Mouse (Mus musculus): ENCODE results near the gene Gm28729.
A peak's percentile ranks its signal among the peaks of the same experiment; 100 is the strongest.
"Not testable (repeated sequence)": the region's sequence is repeated elsewhere in the genome, so short reads cannot be mapped to it uniquely, and the experiment has no call there.

The Gm28729 gene

DNA sequence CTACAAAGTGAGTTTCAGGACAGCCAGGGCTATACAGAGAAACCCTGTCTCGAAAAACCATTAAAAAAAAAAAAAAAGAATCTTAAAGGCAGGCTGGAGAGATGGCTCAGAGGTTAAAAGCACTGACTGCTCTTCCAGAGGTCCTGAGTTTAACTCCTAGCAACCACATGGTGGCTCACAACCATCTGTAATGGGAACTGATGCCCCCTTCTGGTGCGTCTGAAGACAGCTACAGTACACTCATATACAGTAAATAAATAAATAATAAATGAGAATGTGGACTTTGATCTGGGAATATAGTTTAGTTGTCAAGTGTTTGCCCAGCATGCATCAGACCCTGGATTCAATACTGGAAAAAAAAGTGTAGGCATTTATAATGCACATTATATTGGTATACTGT lies 3.5 kb downstream of the Gm28729 start:
- DNase-seq (ENCODE audit: low spot score in 2 of 2): not testable (repeated sequence)

GRCm38 (mm10) chr9:96517429-96517828 lies 7.6 kb downstream of the Gm28729 start:
- no peak for DNase-seq (ENCODE audit: low spot score in 2 of 2)

GRCm38 (mm10) chr9:96516806-96517205 lies 8.3 kb downstream of the Gm28729 start:
- no peak for DNase-seq (ENCODE audit: low spot score in 2 of 2)

DNA sequence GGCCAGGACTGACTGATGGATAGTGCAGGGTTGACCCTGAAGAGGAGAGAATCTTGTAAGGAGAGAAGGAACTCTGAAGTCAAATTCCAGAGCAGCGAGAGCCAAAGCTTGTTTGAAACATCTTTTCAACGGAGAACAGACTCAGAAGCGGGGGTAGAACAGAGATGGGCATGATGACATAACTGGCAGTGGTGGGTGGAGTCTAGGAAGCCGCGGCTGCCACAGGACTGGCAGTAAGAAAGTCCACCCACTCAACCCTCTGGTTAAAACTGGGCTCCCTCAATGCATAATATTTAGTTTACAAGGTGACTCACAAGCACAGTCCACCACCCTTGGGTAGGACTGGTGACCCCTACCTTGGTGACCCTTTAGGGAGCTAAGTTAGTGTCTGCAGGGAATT lies 9.3 kb downstream of the Gm28729 start:
- no peak for DNase-seq (ENCODE audit: low spot score in 2 of 2)

DNA sequence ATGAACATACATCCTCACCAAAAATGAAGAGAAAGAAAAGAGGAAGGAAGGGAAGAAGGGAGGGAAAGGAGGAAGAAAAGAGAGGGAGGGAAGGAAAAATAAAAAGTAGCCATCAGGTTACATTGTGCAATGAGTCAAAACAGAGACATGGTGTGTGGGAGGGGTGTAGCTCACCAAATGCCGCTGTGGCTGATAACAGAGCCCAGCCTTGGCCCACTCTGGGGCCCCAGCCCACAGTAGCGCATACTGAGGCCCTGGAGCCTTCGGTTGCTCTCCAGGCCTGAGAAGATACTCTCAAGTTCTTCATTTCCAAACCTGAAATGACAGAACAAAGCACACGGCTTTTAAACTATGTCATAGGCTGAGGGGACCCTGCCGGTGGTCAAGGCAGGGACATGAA lies 10.8 kb downstream of the Gm28729 start:
- DNase-seq (ENCODE audit: low spot score in 2 of 2): no peak

GRCm38 (mm10) chr9:96506011-96506498 lies 19.0 kb downstream of the Gm28729 start:
- peak in 1 of 2 experiments; percentile 52 for DNase-seq (ENCODE audit: low spot score in 2 of 2)

DNA sequence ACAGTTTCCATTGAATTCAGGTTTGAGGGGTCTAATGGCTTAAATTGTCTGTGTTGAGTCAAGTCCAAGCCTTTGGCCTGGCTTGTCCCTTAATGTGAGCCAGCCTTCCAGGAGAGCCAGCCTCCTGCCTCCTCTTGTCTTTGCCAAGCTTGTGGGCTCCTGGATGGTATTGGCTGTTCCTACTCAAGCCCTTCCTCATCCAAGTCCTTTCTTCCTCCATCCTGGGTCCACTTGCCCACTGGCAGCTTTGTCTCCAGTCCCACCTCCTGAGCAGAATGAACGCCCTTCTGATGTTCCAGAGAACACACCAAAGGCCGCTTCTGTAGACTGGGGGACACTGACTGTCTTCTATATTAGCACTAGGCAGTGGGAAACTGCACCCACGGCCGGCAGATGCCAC lies 19.9 kb downstream of the Gm28729 start:
- no peak for DNase-seq (ENCODE audit: low spot score in 2 of 2)

DNA sequence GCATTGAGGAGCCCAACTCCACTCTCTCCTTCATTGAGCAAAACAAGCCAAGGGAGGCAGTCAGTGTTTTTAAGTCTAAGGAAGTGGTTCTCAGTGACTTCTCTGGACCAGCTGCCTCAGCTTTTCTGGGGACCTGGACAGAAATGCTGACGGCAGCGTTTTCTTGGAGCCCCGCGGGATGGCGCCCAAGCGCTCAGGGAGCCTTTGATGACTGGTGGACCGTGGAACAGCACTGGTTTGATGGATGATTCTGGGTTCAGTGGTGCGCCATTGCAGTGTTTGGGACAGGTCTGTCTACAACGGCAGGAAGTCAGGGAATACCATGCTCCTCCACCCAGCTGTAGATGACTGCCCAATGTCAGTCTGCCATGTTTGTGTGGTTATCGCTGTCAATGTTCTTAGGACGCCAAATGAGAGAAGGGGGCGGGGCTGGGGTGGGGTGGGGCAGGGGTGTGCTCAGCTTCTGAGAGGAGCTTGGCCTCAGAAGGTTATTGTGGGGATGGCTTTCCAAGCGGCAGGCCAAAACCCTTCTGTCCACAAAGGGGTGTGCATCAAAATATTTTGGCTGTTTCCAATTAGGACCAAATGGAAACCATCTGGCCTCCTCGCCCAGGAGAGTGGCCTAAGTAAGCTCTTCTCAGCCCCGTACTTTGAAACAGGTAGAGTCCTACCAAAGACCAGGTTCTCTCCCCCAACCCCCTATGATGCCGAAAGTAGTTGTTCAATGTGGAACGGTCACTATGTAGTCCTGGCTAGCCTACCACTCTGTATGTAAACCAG lies 20.8 kb downstream of the Gm28729 start:
- no peak for DNase-seq (ENCODE audit: low spot score in 2 of 2)

GRCm38 (mm10) chr9:96502856-96503610 lies 22.0 kb downstream of the Gm28729 start:
- DNase-seq (ENCODE audit: low spot score in 2 of 2): no peak

GRCm38 (mm10) chr9:96501217-96501616 lies 23.8 kb downstream of the Gm28729 start:
- no peak for DNase-seq (ENCODE audit: low spot score in 2 of 2)

DNA sequence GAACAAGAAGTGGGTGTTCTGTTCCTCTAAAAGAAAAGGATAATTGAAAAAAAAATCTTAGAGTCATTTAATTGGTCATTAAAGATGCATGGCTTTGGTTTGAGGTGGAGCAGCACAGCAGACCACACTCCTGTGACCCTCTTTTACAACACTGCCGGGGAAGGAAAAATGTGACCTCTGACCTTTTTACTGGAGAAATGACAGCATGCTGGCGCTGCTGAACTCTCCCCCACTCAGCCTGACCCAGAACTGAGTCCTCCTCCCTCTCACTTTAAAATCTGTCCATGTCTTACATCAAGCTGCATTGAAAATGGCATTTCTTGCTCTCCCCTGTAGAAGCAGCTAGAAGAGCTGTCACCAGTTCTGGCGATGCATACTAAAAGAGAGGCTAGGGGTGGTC lies 31.9 kb downstream of the Gm28729 start:
- DNase-seq (ENCODE audit: low spot score in 2 of 2): no peak

DNA sequence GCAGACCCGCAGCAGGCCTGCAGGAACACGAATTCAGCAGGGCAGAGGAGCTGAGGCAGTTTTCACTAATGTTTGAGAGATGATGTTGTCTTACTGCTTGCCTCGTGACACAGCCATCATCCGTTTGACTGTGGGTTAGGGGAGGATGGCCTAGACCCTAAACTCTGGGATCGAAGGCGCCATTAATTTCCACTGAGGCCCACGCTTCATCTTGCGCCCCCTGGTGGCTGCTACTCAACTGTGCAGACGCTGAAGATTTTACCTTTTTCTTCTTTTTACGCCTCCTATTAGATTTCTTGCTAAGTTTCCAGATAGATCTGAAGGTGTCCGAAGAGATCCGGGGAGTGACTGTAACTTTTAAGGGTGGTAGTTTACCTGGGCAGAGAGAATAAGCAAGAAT lies 33.3 kb downstream of the Gm28729 start:
- peak in 1 of 2 experiments; percentile 11 for DNase-seq (ENCODE audit: low spot score in 2 of 2)

GRCm38 (mm10) chr9:96487869-96488268 lies 37.2 kb downstream of the Gm28729 start:
- not testable (repeated sequence) for DNase-seq (ENCODE audit: low spot score in 2 of 2)

DNA sequence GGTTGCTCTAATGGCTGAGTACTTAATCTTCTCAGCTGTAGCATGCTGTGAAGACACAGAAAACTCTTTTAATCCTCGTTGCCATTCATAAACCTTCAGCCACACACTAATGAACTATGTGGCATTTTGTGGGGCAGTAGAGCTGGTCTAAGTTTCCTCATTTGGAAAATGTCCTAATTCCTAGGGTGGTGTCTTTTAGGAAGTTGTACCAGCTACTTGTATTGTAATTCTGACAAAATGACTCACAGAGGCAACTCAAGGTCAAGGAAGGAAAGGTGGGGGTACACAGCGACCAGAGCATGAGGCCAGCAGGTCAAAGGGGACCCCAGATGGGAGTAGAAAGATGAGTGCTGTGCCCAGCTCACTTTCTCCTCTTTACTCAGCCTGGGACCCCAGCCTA lies 41.4 kb downstream of the Gm28729 start:
- no peak for DNase-seq (ENCODE audit: low spot score in 2 of 2)

GRCm38 (mm10) chr9:96483028-96483427 lies 42.0 kb downstream of the Gm28729 start:
- DNase-seq (ENCODE audit: low spot score in 2 of 2): no peak

- DNase-seq (ENCODE audit: low spot score in 2 of 2): peak; percentile 96 to 99
Measured at GRCm38 (mm10) chr9:96478071-96478888, 46.8 kb downstream of the Gm28729 start, which contains the start of gene Rnf7. Gene Rnf7 (minus strand): TSS chr9:96478675.

DNA sequence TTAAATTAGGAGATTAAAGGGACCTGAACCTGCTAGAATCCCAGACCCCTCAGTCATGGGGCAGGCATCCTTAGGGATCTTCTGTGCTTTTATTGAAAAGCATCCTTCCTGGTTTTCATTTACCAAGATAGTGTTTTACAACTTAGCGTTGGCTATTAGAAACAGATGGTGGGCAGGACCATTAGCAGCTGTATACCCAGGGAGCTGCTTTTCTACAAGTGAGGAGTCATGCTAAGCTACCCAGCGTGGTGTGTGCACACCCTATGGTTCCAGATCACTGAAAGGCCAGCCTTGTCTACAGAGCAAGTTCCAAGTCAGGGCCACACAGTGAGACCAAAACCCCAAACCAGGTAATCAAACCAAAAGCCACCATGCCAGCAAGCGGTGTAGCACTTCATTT lies 52.7 kb downstream of the Gm28729 start:
- DNase-seq (ENCODE audit: low spot score in 2 of 2): no peak

DNA sequence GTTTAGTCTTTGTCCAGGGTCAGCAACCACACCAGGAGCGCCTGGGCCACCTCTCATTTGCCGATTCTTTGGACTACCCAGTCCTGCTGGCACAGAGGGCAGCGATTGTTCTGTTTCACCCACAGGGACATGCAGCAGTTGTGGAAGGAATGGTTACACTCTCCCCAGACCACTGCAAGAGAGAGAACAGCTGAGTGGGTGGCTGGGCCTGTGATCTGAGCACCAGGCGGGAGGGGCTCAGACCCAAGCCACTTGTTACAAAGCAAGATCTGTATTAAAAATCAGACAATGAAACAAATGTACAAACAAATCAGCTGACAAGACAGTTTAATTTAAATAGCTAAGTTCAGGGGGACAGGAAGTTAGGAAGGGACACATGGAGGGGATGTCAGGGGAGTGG lies 53.4 kb downstream of the Gm28729 start:
- DNase-seq (ENCODE audit: low spot score in 2 of 2): not testable (repeated sequence)

DNA sequence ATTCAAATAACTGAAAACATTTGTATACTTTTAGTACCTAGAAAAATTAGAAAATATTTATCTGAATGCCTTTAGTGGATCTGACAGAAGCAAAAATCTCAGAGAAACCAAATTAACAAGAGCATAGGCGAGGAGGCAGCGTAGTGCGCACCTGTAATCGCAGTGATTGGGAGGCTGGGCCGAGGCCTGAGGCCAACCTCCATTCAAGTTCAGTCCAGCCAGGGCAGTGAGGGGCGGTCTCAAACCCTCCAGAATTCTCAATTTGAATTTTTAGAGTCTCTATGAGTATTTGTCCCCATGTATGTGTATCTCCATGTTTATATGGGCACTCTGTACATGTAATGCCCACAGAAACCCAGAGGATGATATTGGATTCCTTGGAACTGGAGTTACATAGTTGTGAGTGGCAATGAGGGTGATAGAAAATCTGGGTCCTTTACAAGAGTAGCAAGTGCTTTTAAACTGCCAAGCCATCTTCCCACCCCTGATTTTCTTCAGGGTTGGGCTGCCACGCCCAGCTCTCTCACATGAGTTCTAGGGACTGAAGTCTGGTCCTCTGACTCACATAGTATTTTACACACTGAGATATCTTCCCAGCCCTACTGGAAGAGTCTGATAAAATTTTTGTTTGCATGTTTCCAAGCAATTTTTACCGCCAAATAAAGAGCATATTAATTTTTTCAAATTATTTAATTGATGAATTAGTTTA lies 54.6 kb downstream of the Gm28729 start:
- DNase-seq (ENCODE audit: low spot score in 2 of 2): no peak

DNA sequence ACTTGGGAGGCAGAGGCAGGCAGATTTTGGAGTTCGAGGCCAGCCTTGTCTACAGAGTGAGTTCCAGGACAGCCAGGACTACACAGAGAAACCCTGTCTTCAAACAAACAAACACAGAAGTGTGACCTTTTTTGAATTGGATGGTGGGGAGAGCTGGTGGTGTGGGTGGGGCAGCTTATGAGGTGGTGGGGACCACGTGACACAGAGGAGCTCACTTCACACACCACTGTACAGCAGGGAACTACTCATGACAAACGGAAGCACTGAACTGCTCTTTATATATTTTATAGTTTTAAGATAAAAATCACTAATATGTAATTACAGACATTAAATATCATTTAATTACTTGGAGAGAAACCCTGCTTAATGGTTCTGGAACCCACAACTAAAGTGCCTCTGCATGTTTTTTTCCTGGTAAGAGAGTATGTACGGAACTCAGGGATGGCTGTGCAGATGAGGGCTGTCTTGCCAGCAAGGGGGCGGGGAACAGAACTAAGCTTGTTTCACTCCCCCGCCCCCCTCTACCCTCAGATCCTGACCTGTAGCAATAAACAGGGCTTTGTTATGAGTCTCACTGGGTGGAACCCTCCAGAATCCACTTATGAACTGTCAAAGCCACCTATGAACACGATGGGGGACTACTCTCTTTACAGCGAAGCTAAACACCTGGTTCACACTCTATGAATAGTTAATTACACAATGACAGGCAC lies 55.4 kb downstream of the Gm28729 start:
- no peak for DNase-seq (ENCODE audit: low spot score in 2 of 2)

DNA sequence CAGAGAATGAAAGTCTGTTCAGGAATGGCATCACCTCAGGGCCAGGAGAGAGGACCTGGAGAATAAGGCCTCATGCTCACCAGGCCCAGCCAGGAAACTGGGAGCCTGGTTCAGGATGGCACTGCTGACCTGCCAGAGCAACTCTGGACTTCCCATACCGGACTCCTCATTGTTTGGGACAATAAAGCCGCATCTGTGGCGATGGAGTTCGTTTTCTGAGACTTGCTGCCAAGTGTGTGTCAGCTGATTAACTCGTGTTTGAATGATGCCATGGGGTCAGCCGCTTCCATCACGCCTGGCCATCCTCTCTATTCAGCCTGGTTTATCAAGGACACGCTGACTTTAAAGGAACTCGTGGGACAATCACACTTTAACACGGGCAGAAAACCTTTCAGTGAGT lies 61.4 kb downstream of the Gm28729 start:
- DNase-seq (ENCODE audit: low spot score in 2 of 2): no peak

Data from urinary bladder, postnatal 36 days (tissue).